Mouse (Mus musculus) heart, postnatal 4 days (tissue): Measurements from ENCODE around the gene Omp. TPM values are rescaled to one million over a fixed set of nuclear protein-coding genes. Genes with fewer than 3 reads are reported as not detected.
A peak's percentile ranks its signal among the peaks of the same experiment; 100 is the strongest.

Experiments
- DNase-seq: peaks from one replicate; pipeline ENCODE4 v3.0.0; 2021
- total RNA-seq, 2 experiments: library from RNA; stranded (reverse); gene quantifications; 2 replicates each; pipeline ENCODE4 v1.2.3; 2021

Omp gene
- total RNA-seq, 2 experiments from 2014 or later: 0.11 TPM; not detected in 1

GRCm38 (mm10) chr7:98164999-98165528, 19.8 kb upstream of the Omp start:
- DNase-seq: peak; percentile 41

GRCm38 (mm10) chr7:98164382-98164998, 19.2 kb upstream of the Omp start:
- DNase-seq: no peak

GRCm38 (mm10) chr7:98163700-98164099, 18.4 kb upstream of the Omp start:
- no peak for DNase-seq

- no peak for DNase-seq
Measured at GRCm38 (mm10) chr7:98162239-98162638, 16.9 kb upstream of the Omp start.

GRCm38 (mm10) chr7:98160041-98160740, 14.9 kb upstream of the Omp start:
- DNase-seq: peak; percentile 47

- no peak for DNase-seq
Measured at GRCm38 (mm10) chr7:98158481-98158880, 13.2 kb upstream of the Omp start.

- no peak for DNase-seq
Measured at GRCm38 (mm10) chr7:98157636-98158332, 12.5 kb upstream of the Omp start.

- DNase-seq: no peak
Measured at GRCm38 (mm10) chr7:98156280-98156665, 11.0 kb upstream of the Omp start.

- DNase-seq: peak; percentile 81
Measured at GRCm38 (mm10) chr7:98155546-98156279, 10.4 kb upstream of the Omp start.

GRCm38 (mm10) chr7:98153892-98154291, 8.6 kb upstream of the Omp start:
- DNase-seq: no peak

- DNase-seq: no peak
Measured at GRCm38 (mm10) chr7:98153345-98153744, 8.0 kb upstream of the Omp start.

- DNase-seq: peak; percentile 24
Measured at GRCm38 (mm10) chr7:98152400-98152799, 7.1 kb upstream of the Omp start.

GRCm38 (mm10) chr7:98150525-98150924, 5.2 kb upstream of the Omp start:
- no peak for DNase-seq

- DNase-seq: no peak
Measured at GRCm38 (mm10) chr7:98149802-98150201, 4.5 kb upstream of the Omp start.

GRCm38 (mm10) chr7:98148721-98149407, 3.6 kb upstream of the Omp start:
- no peak for DNase-seq

- DNase-seq: no peak
Measured at GRCm38 (mm10) chr7:98147766-98148165, 2.5 kb upstream of the Omp start.

GRCm38 (mm10) chr7:98146447-98146845, 1.1 kb upstream of the Omp start:
- DNase-seq: no peak

- no peak for DNase-seq
Measured at GRCm38 (mm10) chr7:98145842-98146446, 642 bp upstream of the Omp start.

- no peak for DNase-seq
Measured at GRCm38 (mm10) chr7:98142648-98143047, 2.7 kb downstream of the Omp start.

GRCm38 (mm10) chr7:98142247-98142646, 3.1 kb downstream of the Omp start:
- no peak for DNase-seq

- peak; percentile 68 for DNase-seq
Measured at GRCm38 (mm10) chr7:98141206-98141605, 4.1 kb downstream of the Omp start.

GRCm38 (mm10) chr7:98140597-98140996, 4.7 kb downstream of the Omp start:
- peak; percentile 50 for DNase-seq
